Mouse (Mus musculus) CH12.LX (cell line): Measurements from ENCODE around the gene Naa38.

Experiments
- CHD2 ChIP-seq: IDR thresholded peaks from 2 replicates; pipeline ENCODE4 v1.6.1; 2011; ENCODE audit warnings: low read length, improper control_type of control experiment
- CTCF ChIP-seq, 2 experiments: IDR thresholded peaks in 1 of 2; conservative IDR thresholded peaks in 1 of 2; 2 replicates each; pipeline ENCODE4 v1.5.1; 2011 to 2012; ENCODE audit warnings: low read depth in 2 of 2, low read length in 2 of 2, improper control_type of control experiment in 1 of 2, inconsistent platforms in 1 of 2, mild to moderate bottlenecking in 1 of 2, moderate library complexity in 1 of 2
- EP300 ChIP-seq: IDR thresholded peaks from 2 replicates; pipeline ENCODE4 v1.6.1; 2011; ENCODE audit warnings: low read length, improper control_type of control experiment
- HCFC1 ChIP-seq: IDR thresholded peaks from 2 replicates; pipeline ENCODE4 v1.6.1; 2012; ENCODE audit warnings: low read depth, mild to moderate bottlenecking, inconsistent platforms, low read length, improper control_type of control experiment
- MAX ChIP-seq: IDR thresholded peaks from 2 replicates; pipeline ENCODE4 v1.6.1; 2011; ENCODE audit warnings: low read length, improper control_type of control experiment
- MAZ ChIP-seq: IDR thresholded peaks from 2 replicates; pipeline ENCODE4 v1.6.1; 2012; ENCODE audit warnings: low read depth, mild to moderate bottlenecking, inconsistent platforms, low read length, improper control_type of control experiment, moderate library complexity
- POLR2A ChIP-seq: IDR thresholded peaks from 2 replicates; pipeline ENCODE4 v1.6.1; 2011; ENCODE audit warnings: low read depth, mild to moderate bottlenecking, improper control_type of control experiment, low read length
- UBTF ChIP-seq: IDR thresholded peaks from 2 replicates; pipeline ENCODE4 v1.6.1; 2012; ENCODE audit warnings: low read depth, mild to moderate bottlenecking, inconsistent platforms, low read length, improper control_type of control experiment, moderate library complexity
- USF1 ChIP-seq: IDR thresholded peaks from 2 replicates; pipeline ENCODE4 v1.6.1; 2014; ENCODE audit warnings: low read depth, mild to moderate bottlenecking, inconsistent platforms, low read length, improper control_type of control experiment

- TF ChIP-seq CTCF (conservative IDR thresholded peaks at IDR 0.05 in 1 of 2, IDR thresholded peaks at IDR 0.05 in 1 of 2; ENCODE audit: low read depth in 2 of 2, low read length in 2 of 2) (no peak), HCFC1 (no peak), EP300 (no peak), CHD2 (no peak), MAX (0 out of 2 replicates have a peak, but pooled peaks have one; percentile 37), UBTF (no peak; the same call in 1 of the 2 replicates), USF1 (no peak), POLR2A (no peak), MAZ (no peak)
These were observed 14.7 kb downstream of the Naa38 start for GRCm38 (mm10) chr11:69410045-69410309.
